Mouse (Mus musculus) frontal cortex, postnatal 10 days (tissue): ENCODE results near the gene Mapk9.
"Not testable (repeated sequence)": the region's sequence is repeated elsewhere in the genome, so short reads cannot be mapped to it uniquely, and the experiment has no call there.

Source experiments
- DNase-seq, 2 experiments: peaks; one replicate each; pipeline ENCODE4 v3.0.0; 2022; ENCODE audit warnings: low spot score in 2 of 2, mixed read lengths in 1 of 2

Gene Mapk9

DNA sequence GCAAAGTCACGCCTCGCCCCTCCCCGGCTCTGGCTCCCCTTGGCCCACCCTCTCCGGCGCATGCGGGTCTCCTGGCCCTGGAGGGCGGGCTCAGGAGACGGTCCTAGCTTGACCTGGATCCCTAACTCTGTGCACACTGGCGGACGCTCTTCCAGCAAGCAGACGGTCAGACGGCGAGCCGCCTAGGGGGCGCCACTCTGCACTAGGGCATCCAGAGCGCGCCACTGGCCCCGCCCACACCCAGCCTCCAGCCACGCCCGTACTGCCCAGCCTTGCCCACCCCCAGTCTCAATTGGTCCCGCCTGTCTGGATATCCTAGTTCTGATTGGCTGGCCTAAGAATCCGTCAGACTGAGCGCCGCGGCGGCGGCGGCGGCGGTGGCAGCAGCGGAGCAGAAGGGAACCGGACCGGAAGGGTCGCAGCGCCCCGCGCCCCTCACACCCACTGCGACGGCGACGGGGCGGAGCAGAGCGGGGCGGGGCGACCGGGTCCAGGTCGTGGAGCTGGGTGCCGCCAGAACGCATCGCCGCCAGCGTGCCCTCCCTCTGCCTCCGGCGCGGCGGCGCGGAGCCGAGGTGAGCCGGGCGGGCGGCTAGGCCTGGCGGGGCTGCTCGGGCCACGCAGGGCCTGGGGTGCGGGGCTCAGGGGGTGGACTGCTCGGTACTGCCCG is at the start of gene Mapk9:
Gene Mapk9, plus strand, starts transcription at position 351 of the 670 bp plus-strand sequence.
- peak; percentile 96 to 98 for DNase-seq

DNA sequence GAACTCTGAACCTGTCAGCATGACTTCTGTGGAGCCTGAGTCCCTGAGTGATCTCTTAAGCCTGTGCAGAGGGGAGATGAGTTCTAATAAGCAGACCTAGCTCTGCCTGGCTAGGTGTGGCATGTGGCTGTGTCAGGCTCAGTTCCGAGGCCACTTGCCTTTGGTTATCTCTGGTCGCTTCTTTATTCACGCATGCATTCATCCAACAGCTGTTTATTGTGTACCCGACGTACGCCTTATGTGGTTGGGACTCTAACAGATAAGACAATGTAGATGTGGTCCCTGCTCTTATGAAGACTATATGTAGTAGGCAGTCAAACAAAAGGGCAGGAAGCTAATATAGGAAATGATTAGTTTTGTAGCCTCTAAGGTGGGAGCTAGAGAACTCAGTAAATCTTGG is 47.6 kb upstream of the Mapk9 start:
- DNase-seq: no peak

DNA sequence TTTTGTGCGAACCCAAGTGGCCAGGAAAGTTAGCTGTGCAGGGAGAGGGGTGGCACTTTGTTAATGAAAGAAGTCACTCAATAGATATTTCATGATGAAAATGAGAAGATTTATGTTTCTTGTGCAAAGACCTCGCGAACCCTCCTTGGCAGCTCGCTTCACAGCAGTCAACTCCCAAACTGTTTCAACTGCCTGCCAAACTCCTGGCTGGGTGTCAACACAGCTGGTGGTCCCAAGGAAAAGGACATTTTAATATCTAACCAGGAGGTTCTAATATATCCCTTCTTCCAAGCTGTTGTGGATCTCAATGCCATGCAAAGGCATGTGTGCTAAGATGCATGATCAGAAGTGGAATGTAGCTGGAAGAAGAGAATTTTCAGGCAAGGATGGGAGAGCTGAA is 45.0 kb upstream of the Mapk9 start:
- DNase-seq: no peak

DNA sequence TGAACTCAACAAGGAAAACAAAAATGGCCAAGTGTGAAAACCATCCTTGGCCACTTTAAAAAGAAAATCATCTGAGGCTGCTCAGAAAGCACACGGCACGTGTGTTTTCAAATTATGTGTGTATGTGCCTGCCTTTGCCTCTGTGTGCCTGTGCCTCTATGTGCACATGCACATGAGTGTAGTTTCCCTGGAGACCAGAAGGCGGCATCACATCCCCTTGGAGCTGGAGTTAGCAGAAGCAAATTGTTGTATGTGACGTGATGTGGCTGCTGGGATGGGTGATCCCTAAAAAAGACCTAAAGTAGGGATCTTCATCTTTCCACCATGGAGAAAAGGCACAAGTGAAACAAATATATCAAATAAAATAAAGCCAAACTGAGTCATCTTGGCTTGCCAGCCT is 42.8 kb upstream of the Mapk9 start:
- DNase-seq: no peak

DNA sequence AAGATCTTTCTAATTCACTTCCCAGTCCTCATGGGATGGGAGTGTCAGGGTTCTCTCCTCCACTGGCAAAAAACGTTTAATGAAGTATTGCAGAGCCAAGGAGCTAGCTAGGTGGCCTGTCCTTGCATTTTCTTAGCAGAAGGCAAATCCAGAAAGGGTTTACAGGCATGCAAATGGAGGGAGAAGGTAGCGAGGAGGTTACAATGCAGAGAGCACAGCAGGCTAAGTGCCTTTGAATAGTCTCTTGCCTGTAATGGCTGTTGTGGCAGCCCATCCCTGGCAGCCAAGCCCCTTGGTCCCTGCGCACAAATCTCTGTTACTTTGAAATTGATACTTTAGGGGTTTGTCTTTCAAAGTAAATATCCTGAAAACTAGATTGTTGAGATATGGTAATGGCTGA is 40.3 kb upstream of the Mapk9 start:
- DNase-seq: no peak

DNA sequence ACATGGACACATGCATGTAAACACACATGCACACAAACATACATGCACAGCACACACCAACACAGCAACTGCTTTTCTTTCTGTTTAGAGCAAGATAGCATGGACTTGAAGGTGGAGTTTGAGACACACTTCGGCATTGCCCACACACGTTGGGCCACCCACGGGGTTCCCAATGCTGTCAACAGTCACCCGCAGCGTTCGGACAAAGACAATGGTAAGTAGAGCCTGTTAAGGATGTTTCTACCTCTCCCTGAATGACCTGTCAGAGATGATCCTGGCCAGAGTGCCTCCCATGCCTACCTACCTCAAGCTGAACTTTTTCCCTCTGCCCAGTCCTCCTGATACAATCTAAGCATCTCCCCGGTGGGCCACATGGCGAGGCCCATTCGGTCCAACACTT is 37.6 kb upstream of the Mapk9 start:
- DNase-seq: no peak

DNA sequence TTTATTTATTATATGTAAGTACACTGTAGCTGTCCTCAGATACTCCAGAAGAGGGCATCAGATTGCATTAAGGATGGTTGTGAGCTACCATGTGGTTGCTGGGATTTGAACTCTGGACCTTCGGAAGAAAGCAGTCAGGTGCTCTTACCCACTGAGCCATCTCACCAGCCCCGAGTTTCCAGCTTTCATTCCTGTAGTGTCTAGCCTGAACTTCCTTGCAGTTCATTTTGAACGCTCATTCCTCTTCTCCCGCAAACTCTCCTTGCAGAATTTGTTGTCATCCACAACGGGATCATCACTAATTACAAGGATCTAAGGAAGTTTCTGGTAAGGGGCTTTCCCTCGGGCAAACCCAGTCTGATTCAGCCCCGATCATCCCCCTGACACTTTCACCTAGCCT is 35.9 kb upstream of the Mapk9 start:
- DNase-seq: not testable (repeated sequence)

DNA sequence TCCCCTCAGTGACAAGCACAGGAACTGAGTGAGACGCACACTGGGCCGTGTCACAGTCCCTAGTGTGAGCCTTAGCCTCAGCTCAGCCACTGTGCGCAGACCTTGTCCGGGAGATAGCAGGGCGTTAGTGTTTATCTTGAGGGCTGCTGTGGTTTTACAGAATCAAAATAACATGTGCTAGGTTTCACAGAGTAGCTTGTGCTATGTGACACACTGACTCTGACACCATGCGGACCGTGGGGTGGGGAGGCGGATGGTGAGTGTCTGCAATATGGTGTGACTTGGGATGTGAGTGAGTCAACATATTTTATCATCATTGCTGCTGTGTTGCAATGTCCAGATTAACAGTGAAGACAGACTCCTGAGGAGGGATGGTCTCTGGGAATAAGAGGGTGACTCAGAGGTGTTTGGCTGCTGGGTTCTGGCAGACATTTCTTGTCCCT is 35.4 kb upstream of the Mapk9 start:
- no peak for DNase-seq

DNA sequence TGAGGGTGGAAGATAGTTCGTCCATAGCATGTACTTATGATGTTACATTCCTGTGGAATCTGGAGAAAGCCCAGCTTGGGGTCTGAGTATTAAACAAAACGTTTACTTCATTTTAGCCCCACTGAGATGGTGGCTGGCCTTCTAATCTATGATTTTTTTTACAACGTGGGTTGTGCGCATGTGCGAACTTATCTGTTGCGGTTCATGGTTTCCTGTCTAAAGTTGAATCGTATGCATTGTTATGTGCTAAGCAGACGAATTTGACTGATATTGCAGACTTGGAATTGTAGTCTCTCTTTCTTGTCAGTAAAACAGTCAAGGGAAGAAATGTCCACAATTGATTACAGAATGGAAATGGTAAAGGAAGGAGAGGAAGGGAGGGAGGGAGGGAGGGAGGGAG is 34.7 kb upstream of the Mapk9 start:
- DNase-seq: no peak

DNA sequence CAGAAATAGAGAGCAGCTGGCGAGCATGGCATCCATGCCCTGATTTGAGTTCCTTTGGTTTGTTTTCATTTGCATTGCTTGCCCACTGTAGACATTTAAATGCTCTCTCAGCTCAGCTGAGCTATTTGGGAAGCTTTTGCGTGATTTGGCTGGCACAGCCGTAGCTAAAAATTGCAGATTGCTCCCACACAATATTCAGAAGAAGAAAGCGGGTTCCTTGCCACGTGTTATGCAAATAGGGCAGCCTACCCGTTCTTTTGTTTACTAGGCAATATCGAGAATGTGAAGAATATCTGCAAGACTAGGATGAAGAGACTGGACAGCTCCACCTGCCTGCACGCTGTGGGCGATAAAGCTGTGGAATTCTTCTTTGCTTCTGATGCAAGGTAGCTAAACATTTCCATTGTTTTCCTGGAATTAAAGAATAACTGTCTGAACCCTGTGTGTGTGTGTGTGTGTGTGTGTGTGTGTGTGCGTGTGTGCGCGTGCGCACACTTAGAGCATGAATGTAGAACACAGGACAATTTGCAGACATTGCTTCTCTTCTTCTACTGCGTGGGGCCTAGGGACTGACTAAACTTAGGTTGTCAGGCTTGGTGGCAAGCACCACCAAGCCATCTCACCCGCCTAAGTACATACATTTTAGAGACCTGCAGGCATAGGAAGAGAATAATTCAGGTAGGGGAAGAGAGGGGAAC is 27.5 kb upstream of the Mapk9 start:
- peak; percentile 52 to 70 for DNase-seq

DNA sequence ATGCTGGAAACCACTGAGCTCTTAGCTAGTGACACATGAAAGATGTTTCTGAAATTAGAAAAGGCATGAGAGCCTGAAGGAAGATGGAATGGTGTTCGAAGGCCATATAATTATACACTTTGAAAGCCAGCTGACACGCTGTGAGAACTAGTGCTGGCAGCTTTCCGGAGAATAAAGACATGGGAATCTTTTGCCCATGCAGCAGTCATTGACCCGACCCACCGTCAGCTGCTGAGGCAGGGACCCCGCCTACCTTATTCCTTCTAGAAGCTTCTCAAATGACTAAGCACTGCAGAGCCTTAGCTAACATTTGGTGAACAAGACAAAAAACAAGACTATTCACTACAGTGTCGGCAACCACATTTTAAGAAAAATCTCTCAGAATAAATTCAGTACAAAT is 26.9 kb upstream of the Mapk9 start:
- peak in 1 of 2 experiments; percentile 23 for DNase-seq

DNA sequence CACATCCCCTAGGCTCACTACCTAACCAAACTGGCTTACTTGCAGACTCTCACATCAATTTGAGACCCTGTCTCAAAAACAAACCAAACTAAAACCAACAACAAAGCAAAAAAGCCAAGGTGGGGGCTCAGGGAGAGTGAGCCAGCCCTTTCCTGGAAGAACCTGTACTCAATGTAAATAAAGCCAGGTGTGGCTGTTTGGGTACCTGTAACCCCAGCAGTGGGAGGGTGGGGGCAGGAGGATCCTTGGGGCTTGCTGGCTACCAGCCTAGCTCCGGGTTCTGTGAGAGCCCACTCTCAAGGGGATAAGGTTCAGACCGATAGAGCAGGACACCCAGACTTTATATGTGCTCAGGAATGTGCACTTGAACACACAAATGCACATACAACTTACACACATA is 25.6 kb upstream of the Mapk9 start:
- DNase-seq: no peak

DNA sequence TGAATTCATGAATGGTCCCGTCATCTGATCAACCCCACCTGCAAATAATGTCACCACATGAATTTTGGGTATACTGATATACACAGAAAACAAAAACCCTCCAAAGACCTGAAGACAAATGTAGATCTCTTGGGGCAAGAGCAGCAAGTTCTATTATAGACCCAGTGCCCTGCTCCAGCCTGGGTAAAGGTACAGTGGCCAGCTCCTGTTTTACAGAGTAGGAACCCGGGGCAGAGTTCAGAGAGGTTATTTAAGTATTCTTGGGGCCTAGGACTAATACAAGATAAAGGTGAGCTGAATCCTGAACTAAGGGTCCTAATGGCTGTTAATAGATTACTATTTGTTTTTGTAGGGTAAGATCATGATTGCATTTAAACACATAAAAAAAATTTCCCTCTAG is 25.0 kb upstream of the Mapk9 start:
- DNase-seq: no peak

DNA sequence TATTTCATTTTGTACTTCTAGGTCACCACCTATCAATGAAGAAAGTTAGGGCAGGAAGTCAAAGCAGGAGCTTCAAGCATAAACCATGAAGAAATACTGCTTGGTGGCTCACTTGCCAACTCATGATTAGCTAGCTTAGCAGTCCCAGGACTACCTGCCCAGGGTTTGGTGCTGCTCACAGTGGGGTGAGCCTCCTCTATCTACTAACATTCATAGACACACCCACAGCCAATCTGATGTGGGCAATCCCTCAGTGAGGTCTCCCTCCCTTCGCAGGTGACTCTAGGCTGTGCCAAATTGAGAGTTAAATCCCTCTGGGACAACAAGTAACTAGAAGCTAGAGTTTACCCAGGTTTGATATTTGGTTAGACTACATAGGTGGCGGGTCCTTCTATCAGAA is 24.2 kb upstream of the Mapk9 start:
- no peak for DNase-seq

DNA sequence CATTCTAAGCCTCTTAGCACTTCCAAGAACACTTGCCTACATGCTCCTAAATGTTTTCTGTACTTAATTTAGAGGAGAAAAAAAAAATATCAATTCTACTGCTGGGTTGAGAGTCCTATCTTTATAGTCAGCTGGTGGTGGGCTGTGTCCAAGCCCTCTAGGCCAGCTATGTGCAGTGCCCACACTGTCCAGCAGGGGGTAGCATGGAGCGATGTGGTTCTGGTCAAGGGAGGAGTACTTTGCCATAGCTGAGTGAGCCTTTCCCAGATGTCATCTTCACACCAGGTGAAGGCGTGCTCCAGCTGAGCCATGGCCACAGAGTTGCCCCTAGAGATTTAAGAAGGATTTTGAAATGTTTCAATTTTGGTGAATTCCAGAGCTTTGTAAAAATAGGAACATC is 21.7 kb upstream of the Mapk9 start:
- peak in 1 of 2 experiments; percentile 43 for DNase-seq

DNA sequence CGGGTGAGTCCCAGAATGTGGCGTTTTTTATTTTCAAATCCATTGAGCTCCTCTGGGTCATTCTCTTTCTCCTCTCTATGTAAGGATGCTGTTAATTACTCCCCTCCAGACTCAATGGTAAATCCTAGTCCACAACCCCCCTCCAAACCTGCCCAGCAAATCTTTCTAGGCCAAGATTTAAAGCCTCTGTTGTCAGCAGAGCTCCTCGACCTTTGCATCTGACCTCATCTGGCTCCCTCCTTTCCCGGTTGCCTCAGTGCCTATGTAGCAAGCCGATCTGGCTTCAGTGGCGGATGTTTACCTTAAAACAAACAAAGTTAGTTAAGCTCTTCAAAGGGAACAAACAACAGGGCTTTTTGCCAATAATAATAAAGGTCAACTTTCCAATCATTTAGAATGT is 19.3 kb upstream of the Mapk9 start:
- DNase-seq: no peak

DNA sequence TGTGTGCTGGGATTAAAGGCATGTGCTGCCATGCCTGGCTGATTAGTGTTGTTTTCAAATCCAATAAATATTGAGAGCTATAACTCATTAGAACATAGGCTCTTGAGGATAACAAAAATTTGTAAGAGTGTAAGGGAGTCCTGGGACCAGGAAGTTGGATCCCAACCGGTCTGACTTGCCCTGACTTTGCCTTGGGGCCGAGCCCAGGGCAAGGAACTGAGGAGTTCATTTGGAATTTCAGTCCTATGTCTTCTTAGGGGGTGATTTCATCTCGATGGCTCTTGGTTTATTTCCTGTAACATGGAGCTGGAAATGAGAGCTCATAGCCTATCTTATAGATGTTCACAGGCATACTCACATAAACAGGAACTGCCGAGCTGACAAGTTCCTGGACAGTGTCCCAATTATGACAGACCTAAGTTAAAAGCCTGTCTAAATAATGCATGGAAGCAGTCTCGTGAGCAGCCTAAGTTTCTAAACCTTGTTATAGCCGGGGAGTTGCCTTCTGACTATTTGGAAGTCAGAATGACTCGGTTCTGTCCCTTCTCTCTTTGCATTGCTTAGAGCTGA is 17.3 kb upstream of the Mapk9 start:
- DNase-seq: no peak

DNA sequence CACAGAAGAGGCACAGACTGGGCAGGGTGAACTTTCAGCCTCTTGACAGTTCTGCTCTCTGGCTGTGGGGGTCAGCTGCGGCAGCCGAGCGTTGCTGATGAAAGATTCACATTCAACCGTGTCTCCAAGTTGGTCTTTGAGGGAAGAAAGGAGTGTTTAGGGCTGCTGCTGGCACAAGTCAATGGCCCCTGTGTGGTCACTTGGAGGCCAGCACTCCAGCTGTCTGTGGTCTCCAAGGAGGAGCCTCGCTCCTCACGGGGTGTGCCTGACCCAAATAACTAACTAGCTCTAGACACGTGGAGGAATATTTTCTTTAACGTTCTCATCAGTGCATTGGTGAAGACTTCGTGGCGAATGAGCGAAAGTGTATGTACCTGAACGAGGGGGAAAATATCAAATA is 14.6 kb upstream of the Mapk9 start:
- DNase-seq: no peak

DNA sequence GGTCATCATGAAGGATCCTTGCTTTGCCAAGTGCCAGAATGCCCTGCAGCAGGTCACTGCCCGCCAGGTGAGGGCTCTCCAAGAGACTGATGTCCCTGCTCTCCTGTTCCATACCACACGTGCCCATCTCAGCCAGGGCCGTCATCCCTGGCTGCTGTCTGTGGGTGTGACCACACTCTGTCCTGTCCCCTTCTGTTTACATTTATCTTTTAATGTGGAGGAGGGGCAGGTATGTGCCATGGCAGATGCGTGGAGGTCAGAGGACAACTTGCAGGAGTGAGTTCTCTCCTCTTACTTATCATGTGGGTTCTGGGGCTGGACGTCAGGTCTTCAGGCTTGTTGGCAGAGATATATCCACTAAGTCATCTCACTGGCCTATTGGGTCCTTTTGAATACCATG is 13.6 kb upstream of the Mapk9 start:
- DNase-seq: no peak

DNA sequence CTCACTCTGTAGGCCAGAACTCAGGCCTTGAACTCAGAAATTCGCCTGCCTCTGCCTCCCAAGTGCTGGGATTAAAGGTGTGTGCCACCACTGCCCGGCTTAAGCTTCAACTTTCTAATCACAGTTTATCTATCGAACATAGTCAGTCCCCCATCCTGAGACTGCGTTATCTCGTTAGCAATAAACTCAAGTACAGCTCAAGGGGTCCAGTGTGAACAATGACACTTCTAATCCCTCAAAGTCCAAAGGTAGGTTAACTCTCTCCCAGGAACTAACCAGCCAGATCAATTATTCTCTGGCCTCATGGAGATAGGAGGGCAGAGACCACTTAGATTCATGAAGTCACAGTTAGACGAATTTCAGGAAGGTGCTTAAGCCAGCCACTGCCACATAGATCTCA is 12.3 kb upstream of the Mapk9 start:
- DNase-seq: no peak

DNA sequence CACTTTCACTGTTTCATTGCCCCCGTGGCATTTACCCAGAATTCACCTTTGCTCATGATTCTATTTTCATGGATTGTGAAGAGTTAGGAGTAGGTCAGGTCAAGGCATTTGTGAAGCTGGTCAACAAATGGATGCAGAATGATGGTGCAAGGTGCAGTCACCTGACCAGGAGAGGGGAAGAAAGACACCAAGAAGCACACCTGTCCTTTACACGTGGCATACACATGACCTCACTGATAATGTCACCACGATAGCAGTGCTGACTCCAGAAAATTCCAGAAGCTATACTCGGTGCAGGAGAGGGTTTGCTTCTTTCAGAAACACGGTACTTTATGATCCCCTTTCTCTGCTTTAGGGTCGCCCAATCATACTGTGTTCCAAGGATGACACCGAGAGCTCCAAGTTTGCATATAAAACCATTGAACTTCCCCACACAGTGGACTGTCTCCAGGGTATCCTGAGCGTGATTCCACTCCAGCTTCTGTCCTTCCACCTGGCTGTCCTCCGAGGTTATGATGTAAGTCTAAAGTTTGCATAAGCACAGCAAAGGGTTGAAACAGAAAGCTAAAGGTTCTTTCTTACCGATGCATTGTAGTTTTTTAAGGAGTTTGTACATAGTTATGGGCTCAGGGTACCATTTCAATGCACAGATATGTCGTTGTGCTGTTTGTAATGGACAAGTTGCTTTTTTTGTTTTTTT is 11.1 kb upstream of the Mapk9 start:
- no peak for DNase-seq

DNA sequence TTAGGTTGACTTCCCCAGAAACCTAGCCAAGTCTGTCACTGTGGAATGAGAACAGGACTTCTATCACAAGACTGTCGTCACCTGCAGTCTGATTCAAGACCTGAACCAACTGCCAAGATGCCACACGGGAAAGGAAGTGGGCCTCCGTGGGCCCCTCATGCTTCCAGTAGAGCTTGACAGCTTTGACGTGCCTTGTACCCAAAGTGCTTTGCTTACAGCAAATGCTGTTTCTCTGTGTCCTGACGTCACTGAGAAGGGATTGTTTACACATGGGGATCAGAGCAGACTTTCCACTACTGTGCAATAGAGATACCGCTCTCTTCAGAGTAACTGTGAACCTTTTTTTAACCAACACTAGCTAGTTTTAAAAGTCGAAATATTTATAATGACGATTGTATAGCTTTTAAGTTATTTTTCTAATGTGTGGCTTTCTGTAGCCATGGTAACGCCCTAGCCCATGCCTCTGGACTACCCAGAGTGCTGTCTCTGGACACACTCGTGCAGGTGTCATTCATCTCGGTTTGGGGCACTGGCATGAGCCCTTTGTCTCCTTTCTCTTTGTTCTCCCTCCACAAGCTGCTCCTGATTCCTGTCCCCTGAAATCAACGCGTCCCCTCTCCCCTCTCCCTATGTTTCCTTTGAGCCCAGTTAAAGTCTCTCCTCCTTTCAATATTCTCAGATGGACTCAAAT is 8.7 kb upstream of the Mapk9 start:
- DNase-seq: no peak
